15 mouse cellular contexts compared by ENCODE assay signal in the genomic region with DNA sequence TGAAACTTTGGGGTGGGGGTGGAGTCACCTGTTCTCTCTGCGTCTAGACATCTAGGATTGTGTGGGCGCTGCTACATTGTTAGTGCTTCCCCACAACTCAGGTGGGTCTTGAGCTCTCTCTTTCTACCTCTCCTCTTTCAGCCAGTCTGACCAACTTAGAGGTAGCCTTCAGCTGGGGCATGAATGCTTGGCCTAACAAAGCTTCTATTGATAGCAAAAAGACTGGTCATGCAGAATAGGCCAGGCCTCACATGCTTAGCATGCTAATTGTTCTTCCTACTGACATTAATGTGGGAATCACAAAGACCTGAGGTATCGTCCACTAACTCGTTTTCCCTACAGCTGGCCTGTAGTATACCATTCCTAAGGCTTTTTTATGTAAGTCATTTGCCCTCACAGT. TPM values are rescaled to one million over a fixed set of nuclear protein-coding genes. Genes with fewer than 3 reads are reported as not detected.
A peak's percentile ranks its signal among the peaks of the same experiment; 100 is the strongest.
DNase-seq lines count a peak whose midpoint lies in the region; ATAC-seq lines count a peak whose summit lies in the region.
"Had no signal": no experiment of that assay in that cellular context is flagged by ENCODE, and none has a peak within 500 bp of the region (broad histone marks: within the 10 kb centered on the region; RNA-seq: fewer than 3 reads in every experiment).

No protein-coding gene starts in this region.

- H3K4me3 ChIP-seq in midbrain, embryonic 12.5 days = no peak overlapping the region
- H3K4me3 ChIP-seq in midbrain, embryonic 15.5 days = no peak overlapping the region
- no peak overlapping the region for H3K4me3 ChIP-seq in forebrain, embryonic 11.5 days (ENCODE audit: low read depth, low read length)
- H3K4me3 ChIP-seq in hindbrain, embryonic 12.5 days = no peak overlapping the region
- H3K4me3 ChIP-seq in midbrain, embryonic 16.5 days (ENCODE audit: low read depth, low read length) = no peak overlapping the region

- peak overlapping the region; percentile 44 for H3K27ac ChIP-seq in midbrain, embryonic 12.5 days (replicated peaks)
- H3K27ac ChIP-seq in midbrain, embryonic 15.5 days = no peak overlapping the region
- peak overlapping the region; percentile 46; the same call in 1 of the 2 replicates for H3K27ac ChIP-seq in forebrain, embryonic 11.5 days (ENCODE audit: low read depth, low read length)
- no peak overlapping the region; the same call in 1 of the 2 replicates for H3K27ac ChIP-seq in hindbrain, embryonic 12.5 days
- H3K27ac ChIP-seq in midbrain, embryonic 16.5 days (ENCODE audit: low read length) = no peak overlapping the region
- H3K27ac ChIP-seq: kidney, postnatal 0 days had no signal

- DNase-seq in forebrain, embryonic 11.5 days (ENCODE audit: low spot score) = peak; percentile 49
- DNase-seq in gastrocnemius, adult 18-20 months (ENCODE audit: low spot score) = no peak
- no peak for DNase-seq in heart, adult 11 months
- no peak for DNase-seq in spleen, postnatal 36 days (ENCODE audit: low spot score in 2 of 2)
- DNase-seq: adrenal gland, adult 8-10 months; heart, postnatal 14 days; liver, postnatal 0 days; lung, postnatal 36 days; thymus, adult 18-20 months had no signal

- H3K9me3 ChIP-seq in midbrain, embryonic 12.5 days = no peaks in the 10 kb centered on the region
- H3K9me3 ChIP-seq in midbrain, embryonic 15.5 days = no peaks in the 10 kb centered on the region
- H3K9me3 ChIP-seq in forebrain, embryonic 11.5 days (ENCODE audit: control insufficient read depth, low read length) = no peaks in the 10 kb centered on the region
- H3K9me3 ChIP-seq in hindbrain, embryonic 12.5 days (replicated peaks) = no peaks in the 10 kb centered on the region
- no peaks in the 10 kb centered on the region for H3K9me3 ChIP-seq in midbrain, embryonic 16.5 days (replicated peaks; ENCODE audit: control insufficient read depth, low read length, poor library complexity, severe bottlenecking)

- H3K4me1 ChIP-seq in midbrain, embryonic 12.5 days = peaks cover 17% of the 10 kb centered on the region
- no peaks in the 10 kb centered on the region; the same call in 1 of the 2 replicates for H3K4me1 ChIP-seq in midbrain, embryonic 15.5 days
- H3K4me1 ChIP-seq in forebrain, embryonic 11.5 days (replicated peaks; ENCODE audit: control insufficient read depth, insufficient read depth, low read length) = no peaks in the 10 kb centered on the region; the same call in 1 of the 2 replicates
- 0 out of 2 replicates have a peak, but pooled peaks cover 3% of the 10 kb centered on the region for H3K4me1 ChIP-seq in hindbrain, embryonic 12.5 days
- no peaks in the 10 kb centered on the region for H3K4me1 ChIP-seq in midbrain, embryonic 16.5 days (ENCODE audit: control insufficient read depth, insufficient read depth, low read length)

- H3K9ac ChIP-seq in midbrain, embryonic 12.5 days (replicated peaks) = no peak overlapping the region
- H3K9ac ChIP-seq in midbrain, embryonic 15.5 days = no peak overlapping the region
- no peak overlapping the region; the same call in 1 of the 2 replicates for H3K9ac ChIP-seq in forebrain, embryonic 11.5 days (ENCODE audit: low read length)
- no peak overlapping the region for H3K9ac ChIP-seq in hindbrain, embryonic 12.5 days
- H3K9ac ChIP-seq in midbrain, embryonic 16.5 days (ENCODE audit: low read depth, low read length) = no peak overlapping the region
- H3K9ac ChIP-seq: liver, postnatal 0 days had no signal

- ATAC-seq in midbrain, embryonic 12.5 days (ENCODE audit: low FRiP score, low read depth) = peak; percentile 65
- no peak; the same call in 1 of the 2 replicates for ATAC-seq in midbrain, embryonic 15.5 days (replicated peaks)
- ATAC-seq in forebrain, embryonic 11.5 days (replicated peaks; ENCODE audit: low FRiP score) = peak; percentile 68
- ATAC-seq in hindbrain, embryonic 12.5 days (ENCODE audit: low FRiP score) = peak; percentile 56; the same call in 1 of the 2 replicates
- ATAC-seq in midbrain, embryonic 16.5 days = 0 out of 2 replicates have a peak, but pooled peaks have one; percentile 47
- ATAC-seq: intestine, embryonic 16.5 days; liver, postnatal 0 days had no signal

- WGBS in midbrain, embryonic 12.5 days = 67% methylated on average over 4 of the region's 4 CpGs
- WGBS in midbrain, embryonic 15.5 days = 55% methylated on average over 4 of the region's 4 CpGs
- WGBS in forebrain, embryonic 11.5 days = 58% methylated on average over 4 of the region's 4 CpGs
- 64% methylated on average over 4 of the region's 4 CpGs for WGBS in hindbrain, embryonic 12.5 days
- 51% methylated on average over 4 of the region's 4 CpGs for WGBS in midbrain, embryonic 16.5 days

- H3K36me3 ChIP-seq in midbrain, embryonic 12.5 days = peaks cover 84% of the 10 kb centered on the region
- H3K36me3 ChIP-seq in midbrain, embryonic 15.5 days (replicated peaks) = peaks cover 60% of the 10 kb centered on the region
- H3K36me3 ChIP-seq in forebrain, embryonic 11.5 days (ENCODE audit: control insufficient read depth, insufficient read depth, low read length) = peaks cover 7% of the 10 kb centered on the region; the same call in 1 of the 2 replicates
- peaks cover 79% of the 10 kb centered on the region for H3K36me3 ChIP-seq in hindbrain, embryonic 12.5 days
- peaks cover 30% of the 10 kb centered on the region for H3K36me3 ChIP-seq in midbrain, embryonic 16.5 days (ENCODE audit: control insufficient read depth, insufficient read depth, low read length)

- no peaks in the 10 kb centered on the region for H3K27me3 ChIP-seq in midbrain, embryonic 12.5 days
- H3K27me3 ChIP-seq in midbrain, embryonic 15.5 days (replicated peaks) = no peaks in the 10 kb centered on the region
- no peaks in the 10 kb centered on the region for H3K27me3 ChIP-seq in forebrain, embryonic 11.5 days (ENCODE audit: control insufficient read depth, insufficient read depth, low read length)
- H3K27me3 ChIP-seq in hindbrain, embryonic 12.5 days = no peaks in the 10 kb centered on the region
- no peaks in the 10 kb centered on the region for H3K27me3 ChIP-seq in midbrain, embryonic 16.5 days (ENCODE audit: control insufficient read depth, insufficient read depth, low read depth, low read length)

- no peak overlapping the region for H3K4me2 ChIP-seq in midbrain, embryonic 12.5 days (replicated peaks)
- no peak overlapping the region for H3K4me2 ChIP-seq in midbrain, embryonic 15.5 days
- H3K4me2 ChIP-seq in forebrain, embryonic 11.5 days (ENCODE audit: low read depth, low read length, severe bottlenecking) = no peak overlapping the region
- no peak overlapping the region for H3K4me2 ChIP-seq in hindbrain, embryonic 12.5 days (replicated peaks)
- no peak overlapping the region for H3K4me2 ChIP-seq in midbrain, embryonic 16.5 days (ENCODE audit: low read length)

RNA-seq across cellular contexts. Expression of gene Zfp687, which starts 12.7 kb away (rescaled TPM):
- 40.2 and 41.3 TPM in 2 replicates for polyA plus RNA-seq in midbrain, embryonic 12.5 days (2016; fragmentation: Nextera tagmentation; extraction: Ambion mirVana)
- 20.7 and 21.2 TPM in 2 replicates for polyA plus RNA-seq in midbrain, embryonic 15.5 days (2015; fragmentation: Nextera tagmentation; extraction: Ambion mirVana)
- 43.1 and 44.2 TPM in 2 replicates for polyA plus RNA-seq in forebrain, embryonic 11.5 days (2014; fragmentation: Nextera tagmentation; extraction: Ambion mirVana)
- polyA plus RNA-seq in hindbrain, embryonic 12.5 days (2016; fragmentation: Nextera tagmentation; extraction: Ambion mirVana) = 31.8 and 32.8 TPM in 2 replicates
- 17.6 and 18.7 TPM in 2 replicates for polyA plus RNA-seq in midbrain, embryonic 16.5 days (2015; fragmentation: Nextera tagmentation; extraction: Ambion mirVana)
- total RNA-seq in gastrocnemius, adult 18-20 months (2021) = 10 to 100 TPM; 13.2 to 14.9 TPM

RNA-seq across cellular contexts. Expression of gene Pi4kb, which starts 28.0 kb away (rescaled TPM):
- polyA plus RNA-seq in midbrain, embryonic 12.5 days (2016; fragmentation: Nextera tagmentation; extraction: Ambion mirVana) = 23.0 and 25.7 TPM in 2 replicates
- 22.5 and 24.6 TPM in 2 replicates for polyA plus RNA-seq in midbrain, embryonic 15.5 days (2015; fragmentation: Nextera tagmentation; extraction: Ambion mirVana)
- 23.1 and 23.9 TPM in 2 replicates for polyA plus RNA-seq in forebrain, embryonic 11.5 days (2014; fragmentation: Nextera tagmentation; extraction: Ambion mirVana)
- 24.8 and 26.9 TPM in 2 replicates for polyA plus RNA-seq in hindbrain, embryonic 12.5 days (2016; fragmentation: Nextera tagmentation; extraction: Ambion mirVana)
- 21.1 and 22.4 TPM in 2 replicates for polyA plus RNA-seq in midbrain, embryonic 16.5 days (2015; fragmentation: Nextera tagmentation; extraction: Ambion mirVana)
- total RNA-seq in gastrocnemius, adult 18-20 months (2021) = 10 to 100 TPM; 16.8 to 19.0 TPM

RNA-seq across cellular contexts. Expression of gene Psmd4, which starts 39.8 kb away (rescaled TPM):
- 277 and 293 TPM in 2 replicates for polyA plus RNA-seq in midbrain, embryonic 12.5 days (2016; fragmentation: Nextera tagmentation; extraction: Ambion mirVana)
- polyA plus RNA-seq in midbrain, embryonic 15.5 days (2015; fragmentation: Nextera tagmentation; extraction: Ambion mirVana) = 277 and 284 TPM in 2 replicates
- 312 and 325 TPM in 2 replicates for polyA plus RNA-seq in forebrain, embryonic 11.5 days (2014; fragmentation: Nextera tagmentation; extraction: Ambion mirVana)
- 263 and 276 TPM in 2 replicates for polyA plus RNA-seq in hindbrain, embryonic 12.5 days (2016; fragmentation: Nextera tagmentation; extraction: Ambion mirVana)
- 253 and 254 TPM in 2 replicates for polyA plus RNA-seq in midbrain, embryonic 16.5 days (2015; fragmentation: Nextera tagmentation; extraction: Ambion mirVana)
- total RNA-seq in gastrocnemius, adult 18-20 months (2021) = 100 to 1,000 TPM; 222 to 224 TPM

RNA-seq across cellular contexts. Expression of gene Rfx5, which starts 48.7 kb away (rescaled TPM):
- 6.6 and 8.4 TPM in 2 replicates for polyA plus RNA-seq in midbrain, embryonic 12.5 days (2016; fragmentation: Nextera tagmentation; extraction: Ambion mirVana)
- 6.5 and 7.0 TPM in 2 replicates for polyA plus RNA-seq in midbrain, embryonic 15.5 days (2015; fragmentation: Nextera tagmentation; extraction: Ambion mirVana)
- 8.1 and 10.1 TPM in 2 replicates for polyA plus RNA-seq in forebrain, embryonic 11.5 days (2014; fragmentation: Nextera tagmentation; extraction: Ambion mirVana)
- 9.1 and 9.2 TPM in 2 replicates for polyA plus RNA-seq in hindbrain, embryonic 12.5 days (2016; fragmentation: Nextera tagmentation; extraction: Ambion mirVana)
- 6.2 and 7.5 TPM in 2 replicates for polyA plus RNA-seq in midbrain, embryonic 16.5 days (2015; fragmentation: Nextera tagmentation; extraction: Ambion mirVana)
- total RNA-seq in gastrocnemius, adult 18-20 months (2021) = 1 to 10 TPM; 2.9 to 6.3 TPM

Comparison
In these comparisons a context has a peak if more than half of its experiments do, and no peak if none do; other contexts are left out.
1. H3K27ac ChIP-seq: peak in midbrain, embryonic 12.5 days (single experiment) and forebrain, embryonic 11.5 days (single experiment); none in midbrain, embryonic 15.5 days (single experiment), hindbrain, embryonic 12.5 days (single experiment) and midbrain, embryonic 16.5 days (single experiment).